Mouse (Mus musculus): ENCODE measurements around the gene Otud3. TPM values are rescaled to one million over a fixed set of nuclear protein-coding genes. Genes with fewer than 3 reads are reported as not detected.
A peak's percentile ranks its signal among the peaks of the same experiment; 100 is the strongest.
"Not testable (repeated sequence)": the region's sequence is repeated elsewhere in the genome, so short reads cannot be mapped to it uniquely, and the experiment has no call there.

Gene Otud3
- polyA plus RNA-seq, 1 experiment from 2014 or later: 2.6 TPM

- Histone ChIP-seq H3K4me1 (replicated peaks) (no peaks in the 10 kb centered on the region), H3K27ac (no peak overlapping the region), H3K36me3 (peaks cover 2% of the 10 kb centered on the region; the same call in 1 of the 2 replicates), H3K9me3 (replicated peaks) (no peaks in the 10 kb centered on the region), H3K27me3 (peaks cover 3% of the 10 kb centered on the region; the same call in 1 of the 2 replicates), H3K9ac (no peak overlapping the region), H3K4me2 (no peak overlapping the region), H3K4me3 (no peak overlapping the region)
- 59% methylated on average over 8 of the region's 8 CpGs for WGBS
- no peak for ATAC-seq (replicated peaks; ENCODE audit: insufficient number of reproducible peaks, insufficient read depth, low FRiP score, low read depth)
Observed at GRCm38 (mm10) chr4:138889635-138890034, 24.1 kb downstream of the Otud3 start.

DNA sequence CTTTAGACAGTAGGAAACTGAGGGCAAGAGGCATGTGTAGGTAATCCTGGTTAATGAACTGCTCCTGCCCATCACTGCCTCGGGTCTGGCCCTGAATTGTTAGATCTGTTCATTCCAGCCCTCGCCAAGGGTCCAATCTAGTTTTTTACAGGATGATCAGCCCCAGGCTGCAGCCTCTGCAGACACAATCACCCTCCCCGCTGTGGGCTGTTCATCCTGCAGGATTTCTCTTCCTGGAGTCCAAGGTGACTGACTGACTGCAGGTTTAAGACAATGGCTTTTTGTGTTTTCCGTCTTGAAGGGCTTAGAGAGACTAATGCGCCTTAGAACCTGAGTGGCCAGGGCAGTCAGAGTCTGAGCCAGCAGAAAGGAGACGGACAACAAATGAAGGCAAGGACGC lies 24.6 kb downstream of the Otud3 start:
- H3K27ac ChIP-seq: no peak overlapping the region
- no peak overlapping the region for H3K4me3 ChIP-seq
- H3K4me1 ChIP-seq (replicated peaks): no peaks in the 10 kb centered on the region
- ATAC-seq (replicated peaks; ENCODE audit: insufficient number of reproducible peaks, insufficient read depth, low FRiP score, low read depth): no peak
- 61% methylated on average over 7 of the region's 7 CpGs for WGBS
- no peak overlapping the region for H3K4me2 ChIP-seq
- H3K9me3 ChIP-seq (replicated peaks): no peaks in the 10 kb centered on the region
- H3K9ac ChIP-seq: no peak overlapping the region
- H3K36me3 ChIP-seq: no peaks in the 10 kb centered on the region
- peaks cover 3% of the 10 kb centered on the region; the same call in 1 of the 2 replicates for H3K27me3 ChIP-seq

GRCm38 (mm10) chr4:138884261-138884660 lies 29.5 kb downstream of the Otud3 start:
- no peak overlapping the region for H3K27ac ChIP-seq
- H3K4me3 ChIP-seq: no peak overlapping the region
- H3K36me3 ChIP-seq: no peaks in the 10 kb centered on the region
- no peak overlapping the region for H3K4me2 ChIP-seq
- H3K9me3 ChIP-seq (replicated peaks): no peaks in the 10 kb centered on the region
- peaks cover 25% of the 10 kb centered on the region for H3K27me3 ChIP-seq
- ATAC-seq (replicated peaks; ENCODE audit: insufficient number of reproducible peaks, insufficient read depth, low FRiP score, low read depth): no peak
- H3K4me1 ChIP-seq (replicated peaks): no peaks in the 10 kb centered on the region
- H3K9ac ChIP-seq: no peak overlapping the region
- WGBS: 10% methylated on average over 6 of the region's 6 CpGs

DNA sequence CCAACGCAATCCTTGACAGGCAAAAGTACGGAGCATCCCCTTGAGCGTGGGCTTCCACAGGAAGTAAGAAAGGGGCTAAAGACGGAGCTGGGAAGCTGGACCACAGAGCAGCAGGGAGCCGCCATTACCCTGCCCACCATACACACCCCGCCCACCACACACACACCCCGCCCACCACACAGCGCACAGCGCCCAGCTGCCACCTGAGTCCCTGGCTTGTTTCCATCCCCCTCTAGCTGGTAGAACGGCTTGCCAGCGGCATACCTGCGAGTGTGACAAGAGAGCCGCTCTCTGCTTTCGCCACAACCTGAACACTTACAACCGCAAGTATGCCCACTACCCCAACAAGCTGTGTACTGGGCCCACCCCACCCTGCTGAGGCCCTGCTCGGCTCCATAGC lies 31.6 kb downstream of the Otud3 start:
- Histone ChIP-seq H3K4me1 (replicated peaks) (0 out of 2 replicates have a peak, but pooled peaks cover 4% of the 10 kb centered on the region), H3K4me2 (peak overlapping the region; percentile 29), H3K4me3 (0 out of 2 replicates have a peak overlapping the region, but pooled peaks have one; percentile 6), H3K36me3 (no peaks in the 10 kb centered on the region), H3K27me3 (peaks cover 25% of the 10 kb centered on the region), H3K27ac (no peak overlapping the region), H3K9ac (no peak overlapping the region), H3K9me3 (replicated peaks) (no peaks in the 10 kb centered on the region)
- 10% methylated on average over 16 of the region's 16 CpGs for WGBS
- ATAC-seq (replicated peaks; ENCODE audit: insufficient number of reproducible peaks, insufficient read depth, low FRiP score, low read depth): no peak

DNA sequence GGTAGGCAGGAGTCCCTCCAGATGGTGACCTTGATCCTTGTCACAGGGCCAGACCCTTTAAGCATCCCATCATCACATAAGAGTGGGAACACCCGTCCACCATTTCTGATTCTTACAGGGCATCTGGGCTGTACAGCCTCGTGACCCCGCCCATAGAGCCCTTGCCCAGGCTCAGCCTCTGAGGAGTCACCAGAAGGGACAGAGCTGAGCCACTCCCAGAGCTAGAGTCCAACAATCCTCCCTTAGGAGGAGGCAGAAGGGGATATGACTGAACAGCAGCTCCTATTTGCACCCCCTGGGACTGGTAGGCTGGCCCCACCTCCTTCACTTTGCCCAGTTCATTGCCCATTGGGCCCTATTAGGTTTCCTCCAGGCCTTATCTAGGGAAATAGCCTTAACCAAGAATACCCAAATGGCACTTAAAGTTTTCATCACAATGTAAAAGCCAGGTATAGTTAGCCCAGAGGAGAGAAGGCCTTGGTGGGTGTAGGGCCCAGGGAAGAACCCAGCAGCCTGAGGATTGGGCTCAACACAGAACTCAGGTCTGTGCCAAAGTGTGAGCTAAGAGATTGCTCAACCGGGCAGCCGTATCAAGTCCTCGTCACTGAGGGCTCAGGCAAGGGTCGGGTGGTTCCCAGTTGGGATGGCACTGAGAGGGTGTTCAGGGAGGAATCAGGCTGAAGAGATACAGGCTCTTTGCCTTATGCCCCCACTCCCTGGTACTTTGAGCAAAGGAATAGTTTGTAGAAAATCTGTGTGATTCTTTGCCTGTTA lies 32.7 kb downstream of the Otud3 start:
- Histone ChIP-seq H3K4me2 (no peak overlapping the region), H3K27ac (no peak overlapping the region), H3K4me3 (no peak overlapping the region), H3K36me3 (no peaks in the 10 kb centered on the region), H3K4me1 (replicated peaks) (0 out of 2 replicates have a peak, but pooled peaks cover 4% of the 10 kb centered on the region), H3K9me3 (replicated peaks) (no peaks in the 10 kb centered on the region), H3K9ac (no peak overlapping the region), H3K27me3 (peaks cover 25% of the 10 kb centered on the region)
- ATAC-seq (replicated peaks; ENCODE audit: insufficient number of reproducible peaks, insufficient read depth, low FRiP score, low read depth): no peak
- 70% methylated on average over 7 of the region's 7 CpGs for WGBS

- Histone ChIP-seq H3K4me2 (no peak overlapping the region), H3K36me3 (no peaks in the 10 kb centered on the region), H3K9me3 (replicated peaks) (no peaks in the 10 kb centered on the region), H3K4me3 (no peak overlapping the region), H3K9ac (no peak overlapping the region), H3K27me3 (peaks cover 22% of the 10 kb centered on the region), H3K4me1 (replicated peaks) (0 out of 2 replicates have a peak, but pooled peaks cover 4% of the 10 kb centered on the region), H3K27ac (no peak overlapping the region)
- ATAC-seq (replicated peaks; ENCODE audit: insufficient number of reproducible peaks, insufficient read depth, low FRiP score, low read depth): no peak
- WGBS: 84% methylated on average over 11 of the region's 11 CpGs
Observed at GRCm38 (mm10) chr4:138879808-138880207, 33.9 kb downstream of the Otud3 start.

DNA sequence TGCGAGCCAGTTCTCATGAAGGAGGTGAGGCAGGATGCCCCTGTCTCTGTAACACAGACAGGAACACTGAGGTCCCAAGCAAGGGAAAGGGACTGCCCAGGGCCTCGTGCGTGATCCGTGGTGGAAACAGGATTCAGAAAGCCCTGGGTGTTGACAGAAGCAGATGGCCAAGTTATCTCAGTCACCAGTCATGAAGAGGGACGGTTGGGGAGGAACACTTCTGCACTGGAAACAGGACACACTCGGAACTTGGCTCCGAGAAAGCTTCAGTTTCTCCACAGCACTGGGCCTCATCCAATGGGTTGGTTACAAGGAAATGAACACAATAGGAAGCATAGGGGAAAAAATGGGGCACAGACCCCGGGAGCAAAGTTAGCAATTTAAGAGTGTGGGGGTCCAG lies 35.0 kb downstream of the Otud3 start:
- no peak overlapping the region for H3K4me3 ChIP-seq
- WGBS: 23% methylated on average over 8 of the region's 8 CpGs
- H3K27me3 ChIP-seq: peaks cover 22% of the 10 kb centered on the region
- no peaks in the 10 kb centered on the region for H3K9me3 ChIP-seq (replicated peaks)
- no peak overlapping the region for H3K4me2 ChIP-seq
- 0 out of 2 replicates have a peak, but pooled peaks cover 4% of the 10 kb centered on the region for H3K4me1 ChIP-seq (replicated peaks)
- no peak overlapping the region for H3K27ac ChIP-seq
- H3K36me3 ChIP-seq: no peaks in the 10 kb centered on the region
- ATAC-seq (replicated peaks; ENCODE audit: insufficient number of reproducible peaks, insufficient read depth, low FRiP score, low read depth): no peak
- H3K9ac ChIP-seq: no peak overlapping the region

- Histone ChIP-seq H3K36me3 (no peaks in the 10 kb centered on the region), H3K27me3 (peaks cover 21% of the 10 kb centered on the region), H3K4me2 (no peak within 1 kb of the TSS), H3K27ac (no peak within 1 kb of the TSS), H3K9ac (no peak within 1 kb of the TSS), H3K4me1 (replicated peaks) (0 out of 2 replicates have a peak, but pooled peaks cover 4% of the 10 kb centered on the region), H3K4me3 (no peak within 1 kb of the TSS), H3K9me3 (replicated peaks) (no peaks in the 10 kb centered on the region)
- ATAC-seq (replicated peaks; ENCODE audit: insufficient number of reproducible peaks, insufficient read depth, low FRiP score, low read depth): no peak
- WGBS: 73% methylated on average over 4 of the region's 4 CpGs
Observed at GRCm38 (mm10) chr4:138877731-138878130, 36.0 kb downstream of the Otud3 start, which contains the start of gene Pla2g2e. Pla2g2e (plus strand) TSS chr4:138877942.

- Histone ChIP-seq H3K4me2 (no peak overlapping the region), H3K9me3 (replicated peaks) (no peaks in the 10 kb centered on the region), H3K27ac (no peak overlapping the region), H3K9ac (no peak overlapping the region), H3K4me1 (replicated peaks) (0 out of 2 replicates have a peak, but pooled peaks cover 4% of the 10 kb centered on the region), H3K4me3 (no peak overlapping the region), H3K27me3 (peaks cover 4% of the 10 kb centered on the region; the same call in 1 of the 2 replicates), H3K36me3 (no peaks in the 10 kb centered on the region)
- no peak for ATAC-seq (replicated peaks; ENCODE audit: insufficient number of reproducible peaks, insufficient read depth, low FRiP score, low read depth)
- WGBS: 94% methylated on average over 2 of the region's 2 CpGs
Observed at GRCm38 (mm10) chr4:138875986-138876385, 37.8 kb downstream of the Otud3 start.

DNA sequence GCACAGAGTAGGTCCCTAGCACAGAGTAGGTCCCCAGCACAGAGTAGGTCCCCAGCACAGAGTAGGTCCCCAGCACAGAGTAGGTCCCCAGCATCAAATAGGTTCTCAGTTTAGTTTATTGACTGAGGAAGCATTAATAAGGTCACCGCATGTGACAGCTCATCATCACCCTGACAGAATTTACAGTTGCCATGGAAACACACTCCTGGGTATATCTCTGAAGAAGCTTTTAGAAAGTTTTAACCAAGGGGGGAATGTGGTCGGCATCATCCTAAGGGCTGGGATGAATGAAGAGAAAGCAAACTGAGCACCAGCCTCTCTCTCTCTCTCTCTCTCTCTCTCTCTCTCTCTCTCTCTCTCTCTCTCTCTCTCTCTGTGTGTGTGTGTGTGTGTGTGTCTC lies 38.5 kb downstream of the Otud3 start:
- not testable (repeated sequence) for H3K9me3 ChIP-seq (replicated peaks); ATAC-seq (replicated peaks; ENCODE audit: insufficient number of reproducible peaks, insufficient read depth, low FRiP score, low read depth); H3K36me3 ChIP-seq; H3K4me2 ChIP-seq; H3K4me3 ChIP-seq; H3K4me1 ChIP-seq (replicated peaks); H3K27me3 ChIP-seq; H3K27ac ChIP-seq; H3K9ac ChIP-seq
- 82% methylated on average over 2 of the region's 2 CpGs for WGBS

GRCm38 (mm10) chr4:138873864-138874263 lies 39.9 kb downstream of the Otud3 start, which contains the start of gene Gm13030:
Gm13030 (minus strand) TSS chr4:138873964.
- no peaks in the 10 kb centered on the region for H3K9me3 ChIP-seq (replicated peaks)
- H3K36me3 ChIP-seq: no peaks in the 10 kb centered on the region
- no peak within 1 kb of the TSS for H3K9ac ChIP-seq
- H3K27me3 ChIP-seq: no peaks in the 10 kb centered on the region
- H3K27ac ChIP-seq: no peak within 1 kb of the TSS
- H3K4me3 ChIP-seq: no peak within 1 kb of the TSS
- no peak for ATAC-seq (replicated peaks; ENCODE audit: insufficient number of reproducible peaks, insufficient read depth, low FRiP score, low read depth)
- 77% methylated on average over 6 of the region's 6 CpGs for WGBS
- H3K4me1 ChIP-seq (replicated peaks): 0 out of 2 replicates have a peak, but pooled peaks cover 3% of the 10 kb centered on the region
- no peak within 1 kb of the TSS for H3K4me2 ChIP-seq

Data from heart, embryonic 15.5 days (tissue).